Mouse (Mus musculus) testis, adult 2 months (tissue): ENCODE measurements at regions not wholly inside any gene's neighbourhood (a gene's known extent, or its start where the extent isn't known, plus 50 kb on each side); places are given as distances from the start of the nearest gene placed in this dataset.

Experiments used
- H3K27ac ChIP-seq: fragments of 200-500 bp; 2 replicates; pipeline ENCODE4 v1.5.1; 2012; ENCODE audit warnings: low read depth, low read length; ENCODE audit not compliant: control insufficient read depth, insufficient read depth
- H3K27me3 ChIP-seq: fragments of 200-500 bp; 2 replicates; pipeline ENCODE4 v1.6.1; 2012; ENCODE audit warnings: mild to moderate bottlenecking, low read length, moderate library complexity; ENCODE audit not compliant: control insufficient read depth, insufficient read depth
- H3K36me3 ChIP-seq: fragments of 200-500 bp; 2 replicates; pipeline ENCODE4 v1.6.1; 2012; ENCODE audit warnings: mild to moderate bottlenecking, low read length; ENCODE audit not compliant: control insufficient read depth, insufficient read depth
- H3K4me1 ChIP-seq: fragments of 200-500 bp; 2 replicates; pipeline ENCODE4 v1.6.1; 2012; ENCODE audit warnings: low read length; ENCODE audit not compliant: control insufficient read depth, insufficient read depth
- H3K4me3 ChIP-seq: fragments of 200-500 bp; 2 replicates; pipeline ENCODE4 v1.5.1; 2012; ENCODE audit warnings: low read depth, mild to moderate bottlenecking, low read length, moderate library complexity, mixed read lengths; ENCODE audit not compliant: control insufficient read depth
- CTCF ChIP-seq: fragments of 200-500 bp; IDR thresholded peaks from 2 replicates; pipeline ENCODE4 v1.5.1; 2012; ENCODE audit warnings: low read depth, mild to moderate bottlenecking, inconsistent platforms, low read length, moderate library complexity; ENCODE audit not compliant: control insufficient read depth, insufficient read depth, insufficient replicate concordance
- POLR2A ChIP-seq: fragments of 200-500 bp; IDR thresholded peaks from 2 replicates; pipeline ENCODE4 v1.6.1; 2012; ENCODE audit warnings: low read depth, mild to moderate bottlenecking, inconsistent platforms, low read length, moderate library complexity; ENCODE audit not compliant: control insufficient read depth

GRCm38 (mm10) chr15:61304546-61304945, 381.7 kb upstream of the A1bg start:
- H3K27me3 ChIP-seq = no peaks in the 10 kb centered on the region
- H3K4me3 ChIP-seq = no peak overlapping the region
- no peaks in the 10 kb centered on the region for H3K36me3 ChIP-seq
- H3K27ac ChIP-seq = no peak overlapping the region
- no peaks in the 10 kb centered on the region for H3K4me1 ChIP-seq
- TF ChIP-seq POLR2A (no peak), CTCF (no peak)

- Histone ChIP-seq H3K27me3 (no peaks in the 10 kb centered on the region), H3K4me3 (no peak overlapping the region), H3K4me1 (no peaks in the 10 kb centered on the region), H3K36me3 (no peaks in the 10 kb centered on the region), H3K27ac (no peak overlapping the region)
- TF ChIP-seq CTCF (no peak), POLR2A (no peak)
Observed at GRCm38 (mm10) chr15:61299796-61300195, 377.0 kb upstream of the A1bg start.

GRCm38 (mm10) chr15:61297447-61298208, 374.8 kb upstream of the A1bg start:
- TF ChIP-seq CTCF (no peak), POLR2A (no peak)
- Histone ChIP-seq H3K27me3 (no peaks in the 10 kb centered on the region), H3K4me1 (no peaks in the 10 kb centered on the region), H3K36me3 (no peaks in the 10 kb centered on the region), H3K27ac (no peak overlapping the region), H3K4me3 (no peak overlapping the region)

- no peak overlapping the region for H3K4me3 ChIP-seq
- H3K4me1 ChIP-seq = no peaks in the 10 kb centered on the region
- no peaks in the 10 kb centered on the region for H3K27me3 ChIP-seq
- no peak for TF ChIP-seq CTCF
- no peak overlapping the region for H3K27ac ChIP-seq
- no peaks in the 10 kb centered on the region for H3K36me3 ChIP-seq
Observed at GRCm38 (mm10) chr15:61294616-61295015, 371.8 kb upstream of the A1bg start.

- TF ChIP-seq POLR2A (no peak), CTCF (no peak)
- Histone ChIP-seq H3K4me3 (no peak overlapping the region), H3K27ac (no peak overlapping the region), H3K36me3 (no peaks in the 10 kb centered on the region), H3K4me1 (no peaks in the 10 kb centered on the region), H3K27me3 (no peaks in the 10 kb centered on the region)
Observed at GRCm38 (mm10) chr15:61294131-61294530, 371.3 kb upstream of the A1bg start.

- H3K4me1 ChIP-seq = no peaks in the 10 kb centered on the region
- no peak for TF ChIP-seq CTCF
- no peak for TF ChIP-seq POLR2A
- H3K4me3 ChIP-seq = no peak overlapping the region
- H3K27me3 ChIP-seq = no peaks in the 10 kb centered on the region
- H3K36me3 ChIP-seq = no peaks in the 10 kb centered on the region
- no peak overlapping the region for H3K27ac ChIP-seq
Observed at GRCm38 (mm10) chr15:61268766-61269165, 346.0 kb upstream of the A1bg start.

GRCm38 (mm10) chr15:61259047-61259446, 336.2 kb upstream of the A1bg start:
- no peaks in the 10 kb centered on the region for H3K27me3 ChIP-seq
- no peak overlapping the region for H3K4me3 ChIP-seq
- TF ChIP-seq POLR2A (no peak), CTCF (no peak)

More at GRCm38 (mm10) chr15:61259047-61259446, 336.2 kb upstream of the A1bg start:
- H3K27ac ChIP-seq = no peak overlapping the region
- H3K36me3 ChIP-seq = no peaks in the 10 kb centered on the region
- no peaks in the 10 kb centered on the region for H3K4me1 ChIP-seq
